Mouse (Mus musculus): Measurements from ENCODE around the gene Mark2.

The Mark2 gene

DNA sequence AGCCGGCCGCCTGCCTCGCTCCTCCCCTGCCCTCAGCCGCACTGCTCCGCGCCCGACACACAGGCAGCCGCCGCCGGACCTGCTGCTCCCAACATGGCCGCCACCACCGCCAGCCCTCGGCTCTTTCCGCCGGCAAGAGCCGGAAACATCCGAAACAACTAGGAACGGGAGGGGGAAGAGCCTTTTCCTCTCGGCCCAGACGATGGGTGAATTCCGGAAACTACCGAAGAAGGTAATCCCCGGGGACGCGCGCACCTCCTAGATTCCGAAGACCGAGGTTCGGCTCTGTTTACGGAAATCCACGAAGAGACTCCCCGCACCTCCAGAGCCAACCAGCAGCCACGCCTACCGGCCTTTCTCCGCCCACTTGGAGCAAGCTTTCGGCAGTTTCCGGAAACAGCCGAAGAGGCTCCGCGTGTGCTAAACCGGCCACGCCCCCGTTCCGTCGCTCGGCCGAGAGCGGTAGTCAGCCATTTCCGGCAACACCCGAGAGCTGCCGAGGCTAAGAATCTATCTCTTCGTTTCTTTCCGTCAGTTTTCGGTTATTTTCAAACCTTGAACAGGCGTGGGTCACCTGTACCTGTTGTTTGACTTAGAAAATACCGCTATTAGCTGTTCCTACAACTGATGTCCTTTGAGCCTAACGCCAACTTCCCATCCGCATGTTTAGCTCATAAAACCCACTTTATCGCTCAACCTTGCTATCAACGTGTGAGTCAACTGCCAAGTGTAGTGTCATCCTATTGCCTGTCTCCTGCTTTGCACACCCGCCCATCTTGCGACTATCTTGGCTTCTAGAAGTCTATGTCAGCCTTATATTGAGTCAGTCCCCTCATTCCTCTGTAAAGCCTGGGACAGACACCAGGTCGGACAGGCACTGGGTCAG is at the start of gene Mark2:
Gene Mark2, minus strand, starts transcription at position 349 of the 886 bp plus-strand sequence.
- DNase-seq (ENCODE audit: low read depth, low spot score), result peak; percentile 99

DNA sequence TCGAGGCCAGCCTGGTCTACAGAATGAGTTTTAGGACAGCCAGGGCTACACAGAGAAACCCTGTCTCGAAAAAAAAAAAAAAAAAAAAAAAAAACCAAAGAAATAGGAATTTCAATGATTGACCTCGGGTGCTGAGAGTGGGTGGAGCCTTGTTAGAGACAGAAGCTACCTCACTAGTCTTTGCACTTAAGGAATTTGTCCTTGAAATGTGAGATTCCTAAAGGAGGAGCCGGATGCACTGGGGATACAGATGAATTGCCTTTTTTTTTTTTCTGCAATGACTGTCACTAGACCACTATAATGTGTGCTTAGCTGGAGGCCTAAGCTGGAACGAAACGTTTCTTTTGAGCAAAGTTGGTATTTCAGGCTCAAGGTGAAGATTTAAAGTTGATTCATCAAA is 46.8 kb upstream of the Mark2 start:
- DNase-seq (ENCODE audit: low read depth, low spot score), result peak; percentile 82

- peak; percentile 71 for DNase-seq (ENCODE audit: low read depth, low spot score)
These were observed 44.4 kb upstream of the Mark2 start for GRCm38 (mm10) chr19:7386042-7386441.

DNA sequence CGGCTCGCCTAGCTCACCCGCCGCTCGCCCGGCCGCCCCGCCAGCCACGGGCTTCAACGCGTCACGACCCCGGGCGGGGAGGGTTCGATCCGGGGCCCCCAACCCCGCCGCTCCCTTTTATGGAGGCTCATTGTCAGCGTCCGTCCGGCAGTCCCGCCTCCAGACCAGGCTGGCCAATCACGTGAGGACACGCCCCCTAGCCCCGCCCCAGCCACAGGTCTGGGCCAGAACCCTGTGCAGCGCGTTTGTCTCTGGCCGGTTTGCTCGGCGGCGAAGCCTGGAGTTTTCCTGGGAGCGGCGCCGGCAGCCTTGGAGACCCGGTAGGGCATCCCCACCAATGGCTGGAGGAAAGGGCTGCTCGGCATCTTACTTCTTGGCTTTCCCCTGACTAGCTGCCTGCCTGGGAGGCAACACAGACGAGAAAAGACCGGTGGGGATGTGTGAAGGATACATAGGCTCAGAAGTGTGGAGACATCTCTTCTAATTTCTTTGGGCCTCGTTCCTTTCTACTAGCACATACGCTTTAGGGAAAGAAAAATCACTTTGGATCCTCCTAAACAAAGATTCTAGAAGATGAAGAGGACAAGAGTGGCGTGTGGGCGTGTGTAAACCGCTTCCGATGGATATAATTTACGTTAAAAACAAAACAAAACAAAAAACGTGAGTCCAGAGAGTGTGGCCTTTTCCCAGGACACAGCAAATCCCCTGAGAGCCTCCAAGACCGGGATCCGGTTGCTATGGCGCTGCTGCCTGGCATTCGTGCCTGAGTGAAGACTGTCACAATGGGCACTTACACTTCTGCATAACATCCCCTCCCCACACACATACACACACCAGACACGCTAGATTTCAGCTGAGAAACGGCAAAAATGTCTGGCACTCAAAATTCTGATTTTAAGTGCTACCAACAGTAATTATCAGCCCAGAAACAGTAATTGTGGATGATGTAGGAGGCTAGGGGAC is 41.5 kb upstream of the Mark2 start, which contains the start of gene Spindoc:
Gene Spindoc, minus strand, starts transcription at position 92 of the 963 bp plus-strand sequence.
- peak; percentile 97 for DNase-seq (ENCODE audit: low read depth, low spot score)

- peak; percentile 68 for DNase-seq (ENCODE audit: low read depth, low spot score)
These were observed 40.7 kb upstream of the Mark2 start for GRCm38 (mm10) chr19:7382248-7382902.

GRCm38 (mm10) chr19:7381906-7382247 is 40.2 kb upstream of the Mark2 start:
- DNase-seq (ENCODE audit: low read depth, low spot score), result peak; percentile 55

GRCm38 (mm10) chr19:7377639-7378038 is 36.0 kb upstream of the Mark2 start:
- no peak for DNase-seq (ENCODE audit: low read depth, low spot score)

- DNase-seq (ENCODE audit: low read depth, low spot score), result no peak
These were observed 32.8 kb upstream of the Mark2 start for GRCm38 (mm10) chr19:7374491-7374890.

DNA sequence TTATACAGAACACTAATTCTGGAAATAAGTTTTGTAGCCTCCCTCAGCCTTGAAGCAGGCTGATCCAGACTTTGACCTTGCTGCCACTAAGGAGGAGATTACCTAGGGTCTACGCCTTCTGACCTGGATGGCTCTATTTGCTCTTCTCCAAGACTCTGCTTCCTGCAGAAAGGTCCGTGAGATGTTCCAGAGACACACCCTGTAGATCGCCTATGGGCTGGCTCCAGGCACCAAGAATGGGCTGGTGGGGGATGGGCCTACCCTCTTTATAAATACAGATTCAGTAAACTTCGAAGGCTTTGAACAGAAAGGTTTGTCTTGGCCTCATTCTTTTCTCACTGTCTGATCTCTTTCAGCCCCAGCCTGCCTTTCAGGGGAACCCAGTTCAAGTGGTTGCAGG is 27.8 kb upstream of the Mark2 start:
- DNase-seq (ENCODE audit: low read depth, low spot score), result peak; percentile 79

- peak; percentile 85 for DNase-seq (ENCODE audit: low read depth, low spot score)
These were observed 12.0 kb upstream of the Mark2 start for GRCm38 (mm10) chr19:7353636-7354035.

DNA sequence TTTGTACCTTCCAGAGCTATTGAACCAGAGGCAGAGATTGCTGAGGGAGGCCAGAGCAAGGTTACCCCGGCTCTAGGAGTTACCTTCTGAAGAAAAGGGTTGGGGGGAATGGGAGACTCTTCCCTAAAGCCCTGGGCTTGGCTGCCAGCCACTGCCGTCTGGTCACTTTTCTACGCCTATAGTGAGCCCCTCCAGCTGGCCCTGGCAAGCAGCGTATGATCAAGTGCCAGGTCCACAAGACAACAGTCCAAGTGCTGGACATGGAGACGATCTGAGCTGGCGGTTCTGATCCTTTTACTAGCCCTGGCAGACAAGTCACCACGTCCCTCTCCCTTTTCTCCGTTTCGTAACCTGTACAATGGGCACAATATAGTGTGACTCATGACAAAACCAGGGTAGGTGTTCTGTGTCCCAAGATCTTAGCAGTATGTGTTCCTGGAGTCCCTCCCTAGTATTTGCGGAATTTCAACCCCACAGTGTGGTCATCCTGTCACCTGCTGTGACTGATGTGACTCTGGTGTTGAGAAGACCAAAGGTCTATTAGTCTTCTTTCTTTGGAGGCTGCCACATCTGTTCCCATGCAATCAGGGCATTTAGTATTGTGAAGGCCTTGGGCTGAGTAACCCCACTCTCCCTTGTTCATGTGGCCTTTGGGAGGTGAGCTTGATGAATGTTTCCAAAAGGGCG is 11.3 kb upstream of the Mark2 start:
- peak; percentile 77 for DNase-seq (ENCODE audit: low read depth, low spot score)

DNA sequence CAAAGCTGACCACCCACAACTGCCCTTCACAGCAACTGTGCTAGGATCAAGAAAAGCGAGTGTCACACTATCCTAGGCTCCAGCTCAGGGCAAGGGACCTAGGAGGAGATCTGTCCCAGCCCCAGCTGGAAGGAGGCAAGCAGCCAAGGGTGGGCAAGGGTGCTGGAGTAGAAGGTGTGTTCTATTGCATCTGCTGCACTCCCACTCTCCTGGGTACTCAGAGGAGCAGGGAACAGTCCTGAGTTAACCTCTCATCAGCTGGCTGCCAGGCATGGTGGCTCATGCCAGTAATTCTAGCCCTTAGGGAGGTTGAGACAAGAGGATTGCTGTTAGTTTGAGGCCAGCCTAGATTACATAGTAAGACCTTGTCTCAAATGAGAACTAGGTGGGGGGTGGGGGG is 8.3 kb upstream of the Mark2 start:
- no peak for DNase-seq (ENCODE audit: low read depth, low spot score)

DNA sequence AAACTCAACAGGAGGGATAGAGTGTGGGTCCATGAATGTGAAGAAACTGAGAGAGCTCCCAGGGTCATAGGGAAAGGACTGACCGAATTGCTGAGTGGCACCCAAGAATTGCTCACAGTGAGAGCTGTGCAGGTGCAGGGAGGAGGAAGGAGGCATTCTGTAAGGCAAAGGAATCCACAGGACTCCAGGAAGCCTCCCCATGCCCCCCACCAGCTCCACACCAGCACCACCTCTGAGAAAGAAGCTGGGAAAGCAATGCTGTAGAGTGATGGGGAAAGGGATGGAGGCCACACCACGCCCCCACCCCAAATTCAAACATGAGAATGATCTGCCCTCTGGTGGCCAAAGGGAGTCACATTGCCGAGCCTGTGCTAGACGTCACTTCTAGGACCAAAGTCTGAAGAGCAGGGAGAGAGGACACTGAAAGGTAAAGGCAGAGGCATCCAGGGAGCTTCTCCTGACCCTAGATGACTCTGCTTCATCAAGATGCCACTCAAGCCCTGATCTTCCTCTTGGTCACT is 3.6 kb upstream of the Mark2 start:
- peak; percentile 83 for DNase-seq (ENCODE audit: low read depth, low spot score)

GRCm38 (mm10) chr19:7342646-7343045 is 986 bp upstream of the Mark2 start:
- DNase-seq (ENCODE audit: low read depth, low spot score), result no peak

- DNase-seq (ENCODE audit: low read depth, low spot score), result no peak
These were observed 732 bp downstream of the Mark2 start for GRCm38 (mm10) chr19:7340780-7341475.

GRCm38 (mm10) chr19:7340371-7340779 is 1.3 kb downstream of the Mark2 start:
- peak; percentile 18 for DNase-seq (ENCODE audit: low read depth, low spot score)

DNA sequence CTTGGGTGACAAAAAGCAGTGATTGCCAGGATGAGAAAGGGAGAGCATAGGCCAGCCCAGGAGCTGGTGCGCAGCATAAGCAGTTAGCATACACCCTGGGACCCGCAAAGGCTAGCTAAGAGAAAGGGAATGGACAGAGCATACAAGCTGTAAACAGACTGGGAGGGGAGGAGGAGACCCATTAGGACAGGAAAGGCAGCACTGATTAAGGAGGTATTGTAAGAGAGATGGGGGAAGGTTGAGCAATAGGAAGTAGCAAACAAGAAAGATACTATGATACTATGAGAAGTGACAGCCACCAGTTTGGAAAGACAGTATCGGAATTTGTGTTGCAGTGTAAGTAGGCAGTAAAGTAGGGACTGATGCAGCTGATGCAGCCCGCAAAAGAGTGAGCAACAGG is 1.8 kb downstream of the Mark2 start:
- no peak for DNase-seq (ENCODE audit: low read depth, low spot score)

DNA sequence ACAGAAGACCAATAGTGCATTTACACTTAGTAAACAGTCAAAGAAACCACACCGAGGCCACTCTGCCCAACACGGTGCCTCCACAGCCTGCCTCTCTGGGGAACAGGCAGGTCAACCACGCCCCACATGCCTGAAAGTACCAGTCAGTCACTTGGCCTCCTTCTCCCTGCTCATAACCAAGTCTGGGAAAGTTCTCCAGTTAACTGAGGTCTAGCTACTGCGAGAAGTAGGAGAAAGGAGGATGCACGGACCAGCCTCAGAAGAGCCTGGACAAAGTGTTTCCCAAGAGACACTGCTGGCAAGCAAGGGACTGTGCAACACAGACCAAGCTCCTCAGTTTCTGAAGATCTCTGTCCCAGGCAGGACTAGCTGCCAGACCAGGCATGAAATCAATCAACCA is 2.6 kb downstream of the Mark2 start:
- DNase-seq (ENCODE audit: low read depth, low spot score), result no peak

- no peak for DNase-seq (ENCODE audit: low read depth, low spot score)
These were observed 3.8 kb downstream of the Mark2 start for GRCm38 (mm10) chr19:7337781-7338342.

GRCm38 (mm10) chr19:7335656-7336055 is 6.0 kb downstream of the Mark2 start:
- no peak for DNase-seq (ENCODE audit: low read depth, low spot score)

Measured in ZHBTc4 (cell line).